Mouse (Mus musculus) adrenal gland, postnatal 25 days (tissue): ENCODE results near the gene Tmem260. TPM values are rescaled to one million over a fixed set of nuclear protein-coding genes. Genes with fewer than 3 reads are reported as not detected.

Experiments used
- DNase-seq: peaks from one replicate; pipeline ENCODE4 v3.0.0; 2021; ENCODE audit warnings: mixed read lengths
- total RNA-seq: library from RNA; stranded (reverse); gene quantifications from 2 replicates; pipeline ENCODE4 v1.2.3, GENCODE M21; 2021

The Tmem260 gene
- total RNA-seq, 1 experiment from 2014 or later, result 36.4 TPM

DNA sequence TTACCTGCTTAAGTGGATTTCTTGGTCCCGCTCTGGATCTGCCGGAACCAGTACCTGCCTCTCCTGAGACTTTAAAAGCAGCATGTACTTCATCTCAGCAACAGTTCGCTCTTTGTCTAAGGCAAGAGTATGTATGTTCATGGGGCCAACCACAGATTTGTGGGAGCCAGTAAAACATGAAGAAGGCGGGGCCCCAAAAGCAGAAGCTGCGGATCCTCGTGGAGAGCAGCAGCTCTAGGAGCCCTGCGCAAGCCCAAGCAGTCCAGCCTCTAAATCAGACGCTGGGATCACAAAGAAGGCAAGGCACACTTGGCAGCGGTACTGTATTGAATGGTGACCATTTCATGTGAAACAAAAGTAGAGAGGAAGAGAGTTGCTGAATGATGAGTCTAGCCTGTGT is 107.8 kb downstream of the Tmem260 start:
- DNase-seq, result no peak

DNA sequence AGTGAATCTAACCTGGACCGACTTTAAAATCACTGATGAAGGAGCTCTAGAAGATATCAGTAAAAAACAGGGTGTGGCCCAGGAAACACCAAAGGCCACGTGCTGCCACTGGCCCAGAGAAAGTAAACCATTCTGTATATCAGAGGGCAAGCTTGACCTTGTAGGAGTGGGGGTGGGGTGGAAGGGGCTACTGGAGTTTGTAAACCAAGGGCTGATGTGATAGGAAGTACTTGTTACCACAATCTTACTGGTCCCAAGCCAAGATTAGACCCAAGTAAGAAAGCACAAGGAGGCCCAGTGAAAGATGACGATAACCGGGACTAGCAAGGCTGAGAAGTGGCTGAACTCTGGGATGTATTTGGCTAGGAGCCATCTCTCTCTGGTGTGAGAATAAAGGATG is 113.1 kb downstream of the Tmem260 start:
- no peak for DNase-seq

DNA sequence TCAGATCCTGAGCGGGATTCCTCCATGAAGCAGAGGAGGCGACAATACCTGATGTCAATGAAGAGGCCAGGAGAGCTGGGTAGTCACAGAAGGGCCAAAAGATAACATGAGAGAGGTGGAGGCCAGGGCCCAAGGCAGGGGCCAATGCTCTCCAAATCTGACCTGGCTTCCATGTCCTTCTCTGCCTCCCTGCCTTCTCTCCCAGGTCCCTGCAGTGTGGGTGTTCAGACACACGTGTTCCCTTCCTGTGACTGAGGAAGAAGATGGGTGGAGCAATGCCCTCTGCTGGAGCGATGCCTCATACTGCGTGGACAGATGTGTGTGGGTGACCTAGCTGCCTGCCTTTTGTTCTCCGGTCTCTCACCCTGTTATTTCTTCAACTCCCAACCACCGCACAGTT is 113.8 kb downstream of the Tmem260 start:
- no peak for DNase-seq

GRCm38 (mm10) chr14:48566596-48566995 is 120.7 kb downstream of the Tmem260 start:
- no peak for DNase-seq

Other genes with a start within 250 kb of the Tmem260 start
- not detected in 2 replicates for gene Otx2, start 227.7 kb downstream of the Tmem260 start, total RNA-seq